Mouse (Mus musculus): ENCODE data around the gene Lix1.

Gene Lix1

GRCm38 (mm10) chr17:17499278-17499677, 96.8 kb downstream of the Lix1 start:
- no peak for DNase-seq

- DNase-seq = no peak
These were observed 104.2 kb downstream of the Lix1 start for GRCm38 (mm10) chr17:17506677-17507076.

Data from cerebellum, postnatal 25 days (tissue).